In the genomic region with DNA sequence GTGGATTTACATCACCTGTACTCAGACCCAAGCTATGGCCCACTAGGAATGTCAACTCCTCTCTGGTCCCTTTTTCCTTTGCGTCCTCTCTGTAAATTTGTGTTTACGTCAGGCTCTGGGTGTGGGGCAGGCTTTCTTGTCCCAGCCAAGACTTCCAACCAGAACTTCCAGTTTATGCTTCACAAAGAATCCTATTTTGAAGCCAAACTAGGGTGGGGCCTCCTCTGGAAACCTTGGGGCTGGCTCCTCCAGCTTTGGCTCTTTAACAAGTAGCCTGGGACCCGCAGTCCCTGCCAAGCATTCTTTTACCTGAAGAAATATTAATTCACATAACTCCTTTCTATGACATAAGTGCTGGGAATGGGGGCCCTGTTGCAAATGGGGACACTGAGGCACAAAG, we compare ENCODE assay signal across 21 mouse cellular contexts. TPM values are rescaled to one million over a fixed set of nuclear protein-coding genes. Genes with fewer than 3 reads are reported as not detected.
"Had no signal": no experiment of that assay in that cellular context is flagged by ENCODE, and none has a peak within 500 bp of the region (broad histone marks: within the 10 kb centered on the region; RNA-seq: fewer than 3 reads in every experiment).

No protein-coding gene starts in this region.

- H3K27me3 ChIP-seq: intestine, embryonic 15.5 days; liver, embryonic 13.5 days; lung, embryonic 15.5 days; stomach, embryonic 15.5 days had no signal

- H3K9me3 ChIP-seq: intestine, embryonic 15.5 days; liver, embryonic 13.5 days; lung, embryonic 15.5 days; megakaryocyte, embryonic 14.5 days; midbrain, embryonic 10.5 days; midbrain, embryonic 13.5 days; stomach, embryonic 15.5 days had no signal

- ATAC-seq: intestine, embryonic 15.5 days; midbrain, embryonic 13.5 days had no signal

- H3K4me1 ChIP-seq: liver, embryonic 13.5 days; megakaryocyte, embryonic 14.5 days had no signal

- DNase-seq: kidney, adult 11 months; kidney, adult 8-10 months; kidney, postnatal 14 days; kidney, postnatal 4 days; liver, embryonic 13.5 days; thymus, adult 2 months; thymus, postnatal 14 days had no signal

- H3K36me3 ChIP-seq: intestine, embryonic 15.5 days; liver, embryonic 13.5 days; lung, embryonic 15.5 days; midbrain, embryonic 10.5 days; midbrain, embryonic 13.5 days; stomach, embryonic 15.5 days had no signal

- H3K4me2 ChIP-seq: intestine, embryonic 15.5 days; liver, embryonic 13.5 days; lung, embryonic 15.5 days; midbrain, embryonic 13.5 days; stomach, embryonic 15.5 days had no signal

- H3K27ac ChIP-seq: intestine, embryonic 15.5 days; liver, embryonic 13.5 days; lung, embryonic 15.5 days; midbrain, embryonic 10.5 days; midbrain, embryonic 13.5 days; stomach, embryonic 15.5 days had no signal

- H3K9ac ChIP-seq: intestine, embryonic 15.5 days; liver, embryonic 13.5 days; lung, embryonic 15.5 days; midbrain, embryonic 13.5 days; stomach, embryonic 15.5 days had no signal

- H3K4me3 ChIP-seq: intestine, embryonic 15.5 days; liver, embryonic 13.5 days; lung, embryonic 15.5 days; megakaryocyte, embryonic 14.5 days; midbrain, embryonic 10.5 days; midbrain, embryonic 13.5 days; stomach, embryonic 15.5 days had no signal

RNA-seq across cellular contexts. Expression of a gene that starts 2.3 kb away (rescaled TPM):
- polyA plus RNA-seq: liver, adult 2 months; liver, embryonic 13.5 days; liver, embryonic 16.5 days; midbrain, embryonic 13.5 days; neural tube, embryonic 11.5 days had no signal

RNA-seq across cellular contexts. Expression of a gene that starts 19.8 kb away (rescaled TPM):
- polyA plus RNA-seq: kidney, embryonic 16.5 days; limb, embryonic 11.5 days; liver, adult 2 months; liver, embryonic 13.5 days; liver, embryonic 16.5 days; lung, embryonic 15.5 days; midbrain, embryonic 10.5 days; midbrain, embryonic 13.5 days; midbrain, postnatal 0 days; neural tube, embryonic 11.5 days; neural tube, embryonic 14.5 days had no signal

RNA-seq across cellular contexts. Expression of a gene that starts 50.1 kb away (rescaled TPM):
- polyA plus RNA-seq: midbrain, postnatal 0 days had no signal

RNA-seq across cellular contexts. Expression of a gene that starts 58.7 kb away (rescaled TPM):
- polyA plus RNA-seq: intestine, embryonic 15.5 days; kidney, embryonic 16.5 days; limb, embryonic 11.5 days; limb, embryonic 14.5 days; liver, adult 2 months; liver, embryonic 13.5 days; liver, embryonic 16.5 days; lung, embryonic 15.5 days; midbrain, embryonic 10.5 days; midbrain, embryonic 13.5 days; midbrain, postnatal 0 days; neural tube, embryonic 11.5 days; neural tube, embryonic 14.5 days had no signal
